Comparison of ENCODE assay signal across 8 mouse cellular contexts in genomic region chr1:182018397-182019265, GRCm38 (mm10). TPM values are rescaled to one million over a fixed set of nuclear protein-coding genes. Genes with fewer than 3 reads are reported as not detected.
A peak's percentile ranks its signal among the peaks of the same experiment; 100 is the strongest.
DNase-seq lines count a peak whose midpoint lies in the region; ATAC-seq lines count a peak whose summit lies in the region.

No protein-coding gene starts in this region.

- H3K9ac ChIP-seq in heart, embryonic 16.5 days (ENCODE audit: low read length): peak overlapping the region; percentile 97
- H3K9ac ChIP-seq in lung, embryonic 15.5 days: peak overlapping the region; percentile 77

- H3K27me3 ChIP-seq in heart, embryonic 16.5 days (ENCODE audit: control insufficient read depth, insufficient read depth, low read length): no peaks in the 10 kb centered on the region
- peaks cover 6% of the 10 kb centered on the region; the same call in 1 of the 2 replicates for H3K27me3 ChIP-seq in lung, embryonic 15.5 days

- no peaks in the 10 kb centered on the region for H3K36me3 ChIP-seq in heart, embryonic 16.5 days (ENCODE audit: control insufficient read depth, insufficient read depth)
- H3K36me3 ChIP-seq in lung, embryonic 15.5 days: peaks cover 7% of the 10 kb centered on the region; the same call in 1 of the 2 replicates

- ATAC-seq in heart, embryonic 16.5 days (replicated peaks; ENCODE audit: extremely low read depth, insufficient read depth, low FRiP score): peak; percentile 8; the same call in 1 of the 2 replicates
- ATAC-seq in lung, embryonic 15.5 days (ENCODE audit: borderline replicate concordance, extremely low read depth, low FRiP score, low TSS enrichment): no peak
- ATAC-seq in granulocyte monocyte progenitor cell, adult 5-6 weeks (replicated peaks; ENCODE audit: poor library complexity, severe bottlenecking): no peak

- H3K4me3 ChIP-seq in heart, embryonic 16.5 days (ENCODE audit: low read length): peak overlapping the region; percentile 90
- H3K4me3 ChIP-seq in lung, embryonic 15.5 days: peak overlapping the region; percentile 86

- H3K9me3 ChIP-seq in heart, embryonic 16.5 days (replicated peaks; ENCODE audit: control insufficient read depth, low read length): no peaks in the 10 kb centered on the region
- no peaks in the 10 kb centered on the region for H3K9me3 ChIP-seq in lung, embryonic 15.5 days

- DNase-seq in A20 (ENCODE audit: low read depth, low spot score) (peak; percentile 66), NIH3T3 (ENCODE audit: low read depth) (peak; percentile 70)
- peak; percentile 82 for DNase-seq in embryo, embryonic 11 days
- DNase-seq in kidney, postnatal 25 days: peak; percentile 48 to 64
- peak; percentile 45 to 57 for DNase-seq in right cerebral cortex, adult 2 months (ENCODE audit: low spot score in 2 of 2)

- WGBS in heart, embryonic 16.5 days: 1% methylated on average over 29 of the region's 29 CpGs
- under 1% methylated on average over 29 of the region's 29 CpGs for WGBS in lung, embryonic 15.5 days

- H3K4me2 ChIP-seq in heart, embryonic 16.5 days (ENCODE audit: low read depth, low read length): peak overlapping the region; percentile 89
- H3K4me2 ChIP-seq in lung, embryonic 15.5 days: peak overlapping the region; percentile 87

- H3K4me1 ChIP-seq in heart, embryonic 16.5 days (ENCODE audit: control insufficient read depth, insufficient read depth, low read length): peaks cover 17% of the 10 kb centered on the region
- peaks cover 11% of the 10 kb centered on the region; the same call in 1 of the 2 replicates for H3K4me1 ChIP-seq in lung, embryonic 15.5 days

- peak overlapping the region; percentile 96 for H3K27ac ChIP-seq in heart, embryonic 16.5 days (ENCODE audit: low read length)
- H3K27ac ChIP-seq in lung, embryonic 15.5 days: peak overlapping the region; percentile 86

RNA-seq across cellular contexts. Expression of gene Enah, which starts 1.2 kb away (rescaled TPM):
- polyA plus RNA-seq in heart, embryonic 16.5 days (2015; fragmentation: Nextera tagmentation; extraction: Ambion mirVana): 13.2 and 17.3 TPM in 2 replicates
- polyA plus RNA-seq in lung, embryonic 15.5 days (2015; fragmentation: Nextera tagmentation; extraction: Ambion mirVana): 12.3 and 12.6 TPM in 2 replicates
- total RNA-seq in granulocyte monocyte progenitor cell, adult 5-6 weeks (2014; fragmentation: Nextera tagmentation): 3.4 and 3.6 TPM in 2 replicates
- total RNA-seq in granulocyte monocyte progenitor cell, adult 5-6 weeks (2017): 1.2 and 1.8 TPM in 2 replicates
